Mouse (Mus musculus) midbrain, embryonic 16.5 days (tissue): ENCODE results near the gene Fxr2. TPM values are rescaled to one million over a fixed set of nuclear protein-coding genes. Genes with fewer than 3 reads are reported as not detected.

Experiments used
- ATAC-seq: fragments of 200-750 bp; cut with Nextera tagmentation; 2 replicates; pipeline ENCODE4 v1.8.0; 2017; ENCODE audit warnings: moderate TSS enrichment
- H3K27ac ChIP-seq: fragments of 300-500 bp; sonication (generic); 2 replicates; pipeline ENCODE4 v1.5.1; 2014; ENCODE audit warnings: mild to moderate bottlenecking, low read length, mixed read lengths
- H3K27me3 ChIP-seq: fragments of 300-500 bp; sonication (generic); 2 replicates; pipeline ENCODE4 v1.6.1; 2014; ENCODE audit warnings: low read depth, low read length, mixed read lengths; ENCODE audit not compliant: control insufficient read depth, insufficient read depth
- H3K36me3 ChIP-seq: fragments of 300-500 bp; sonication (generic); 2 replicates; pipeline ENCODE4 v1.6.1; 2014; ENCODE audit warnings: mild to moderate bottlenecking, low read length, moderate library complexity, mixed read lengths; ENCODE audit not compliant: control insufficient read depth, insufficient read depth
- H3K4me1 ChIP-seq: fragments of 300-500 bp; sonication (generic); 2 replicates; pipeline ENCODE4 v1.6.1; 2014; ENCODE audit warnings: mild to moderate bottlenecking, low read length, mixed read lengths; ENCODE audit not compliant: control insufficient read depth, insufficient read depth
- H3K4me2 ChIP-seq: fragments of 300-500 bp; sonication (generic); 2 replicates; pipeline ENCODE4 v1.6.1; 2014; ENCODE audit warnings: mild to moderate bottlenecking, low read length, mixed read lengths
- H3K4me3 ChIP-seq: fragments of 300-500 bp; sonication (generic); 2 replicates; pipeline ENCODE4 v1.5.1; 2014; ENCODE audit warnings: low read depth, mild to moderate bottlenecking, low read length, moderate library complexity, mixed read lengths
- H3K9ac ChIP-seq: fragments of 300-500 bp; sonication (generic); 2 replicates; pipeline ENCODE4 v1.6.1; 2014; ENCODE audit warnings: low read depth, low read length, mixed read lengths
- H3K9me3 ChIP-seq: fragments of 300-500 bp; sonication (generic); replicated peaks from 2 replicates; pipeline ENCODE4 v1.6.1; 2014; ENCODE audit warnings: mild to moderate bottlenecking, low read length, mixed read lengths; ENCODE audit not compliant: control insufficient read depth, poor library complexity, severe bottlenecking
- WGBS: fragments of 180-500 bp; shearing (Covaris S2); extraction: QIAGEN DNeasy Blood & Tissue Kit; methylation state at CpG from one replicate; pipeline ENCODE4 v1.1.7; 2014; 5-methylcytosine and 5-hydroxymethylcytosine counted together
- polyA plus RNA-seq: library from polyadenylated mRNA; unstranded; fragments of >200 nt; fragmentation: Nextera tagmentation; extraction: Ambion mirVana; gene quantifications from 2 replicates; pipeline ENCODE4 v1.2.1, GENCODE M21; 2015

Fxr2 gene
- polyA plus RNA-seq, 1 experiment from 2014 or later: 33.3 TPM

DNA sequence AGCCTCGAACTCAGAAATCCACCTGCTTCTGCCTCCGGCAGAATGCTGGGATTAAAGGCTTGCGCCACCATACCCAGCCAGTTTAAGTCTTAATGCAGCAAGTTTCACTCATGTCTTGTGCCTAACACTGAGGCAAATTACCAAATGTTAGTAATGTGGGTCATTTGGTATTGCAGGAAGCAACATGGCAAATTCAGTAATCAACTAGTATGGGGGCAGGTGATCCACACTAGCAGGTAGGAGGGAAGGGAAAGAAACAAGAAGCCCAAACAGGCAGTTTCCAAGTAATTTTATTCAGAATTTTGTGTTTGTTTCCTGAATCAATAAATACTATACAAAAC, 33.8 kb downstream of the Fxr2 start:
- no peak overlapping the region for H3K9ac ChIP-seq
- H3K9me3 ChIP-seq: no peaks in the 10 kb centered on the region
- H3K36me3 ChIP-seq: peaks cover 28% of the 10 kb centered on the region
- no peak for ATAC-seq
- H3K27ac ChIP-seq: no peak overlapping the region
- H3K4me2 ChIP-seq: no peak overlapping the region
- WGBS: 82% methylated on average over 3 of the region's 3 CpGs
- peaks cover 25% of the 10 kb centered on the region for H3K4me1 ChIP-seq
- no peak overlapping the region for H3K4me3 ChIP-seq
- no peaks in the 10 kb centered on the region for H3K27me3 ChIP-seq

DNA sequence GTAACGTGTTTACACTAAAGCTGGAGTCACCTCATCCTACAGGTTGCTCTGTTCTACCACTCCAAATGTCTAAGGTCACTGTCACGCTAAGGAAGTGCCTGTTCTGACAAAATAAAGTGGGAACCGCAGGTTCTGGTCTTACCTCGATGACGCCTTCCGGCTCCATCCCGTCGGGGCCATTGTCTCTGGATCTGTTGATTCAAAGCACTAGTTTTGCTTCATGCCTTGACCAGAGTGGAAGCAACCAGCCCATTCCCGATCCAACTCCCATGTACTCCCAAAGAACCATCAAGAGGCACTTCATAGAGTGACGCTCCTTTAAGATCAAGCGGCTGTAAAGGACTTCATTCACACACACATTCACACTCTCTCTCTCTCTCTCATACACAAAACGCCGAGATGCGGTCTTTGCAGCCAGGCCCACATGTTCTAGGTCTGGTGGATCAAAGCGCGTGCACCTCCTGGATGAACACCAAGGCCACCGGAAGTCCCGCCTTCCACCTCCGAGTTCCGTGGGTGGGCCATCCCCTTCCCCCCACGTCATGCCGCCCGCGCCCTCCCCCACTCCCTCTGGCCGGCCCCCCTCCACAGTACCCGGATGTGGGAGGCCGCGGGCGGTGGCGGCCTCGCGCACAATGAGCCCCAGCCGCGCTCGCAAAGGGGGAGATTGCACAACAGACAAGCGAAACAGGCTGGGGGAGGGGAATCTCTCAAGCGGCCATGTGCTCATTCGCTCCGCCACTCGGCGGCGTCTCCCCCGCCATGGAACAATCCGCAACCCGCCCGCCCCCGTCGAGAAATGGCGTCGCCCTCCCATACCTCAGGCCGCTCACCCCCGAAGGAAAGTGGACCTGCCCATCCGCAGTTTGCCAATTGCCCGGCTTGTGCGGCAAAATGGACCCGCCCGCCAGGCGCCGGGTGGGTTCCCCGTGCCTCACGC, 38.3 kb downstream of the Fxr2 start:
- Histone ChIP-seq H3K4me3 (peak overlapping the region; percentile 97), H3K27me3 (no peaks in the 10 kb centered on the region), H3K27ac (peak overlapping the region; percentile 98), H3K36me3 (peaks cover 35% of the 10 kb centered on the region), H3K9me3 (no peaks in the 10 kb centered on the region), H3K4me1 (peaks cover 25% of the 10 kb centered on the region), H3K9ac (peak overlapping the region; percentile 99), H3K4me2 (peak overlapping the region; percentile 95)
- WGBS: under 1% methylated on average over 50 of the region's 61 CpGs
- ATAC-seq: peak; percentile 78

- H3K27me3 ChIP-seq: no peaks in the 10 kb centered on the region
- H3K4me3 ChIP-seq: peak overlapping the region; percentile 97
- peak overlapping the region; percentile 99 for H3K9ac ChIP-seq
- H3K36me3 ChIP-seq: peaks cover 41% of the 10 kb centered on the region
- WGBS: under 1% methylated on average over 43 of the region's 43 CpGs
- peaks cover 25% of the 10 kb centered on the region for H3K4me1 ChIP-seq
- H3K9me3 ChIP-seq: no peaks in the 10 kb centered on the region
- H3K27ac ChIP-seq: peak overlapping the region; percentile 98
- ATAC-seq: peak; percentile 36
- H3K4me2 ChIP-seq: peak overlapping the region; percentile 95
Observed at GRCm38 (mm10) chr11:69671726-69672124, 38.9 kb downstream of the Fxr2 start.

DNA sequence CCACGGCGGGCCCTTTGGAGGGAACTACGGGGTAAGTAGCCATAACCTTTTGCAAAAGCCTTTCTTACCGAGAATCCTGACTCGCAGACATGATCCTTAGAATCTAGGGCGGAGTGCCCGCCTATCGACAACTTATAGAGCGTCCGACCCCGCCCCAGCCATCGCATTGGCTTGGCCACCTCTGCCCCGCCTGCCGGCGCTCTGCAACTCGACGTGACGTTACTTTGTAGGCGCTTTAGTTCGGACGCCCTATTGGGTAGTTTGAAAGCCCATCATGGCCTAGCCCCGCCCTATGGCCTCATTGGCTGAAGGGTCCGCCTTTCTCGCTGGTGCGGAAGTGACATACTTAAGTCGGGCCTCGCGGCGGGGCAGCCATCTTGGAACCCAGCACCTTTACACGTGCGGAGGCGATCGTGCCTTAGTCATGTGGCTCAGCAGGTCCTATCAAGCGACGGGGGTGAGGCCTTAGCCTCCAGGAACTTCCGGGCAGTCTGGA, 39.5 kb downstream of the Fxr2 start, which contains the start of gene Eif4a1:
TSS of gene Eif4a1 (minus strand) at position 213 of the 496 bp plus-strand sequence.
- H3K4me3 ChIP-seq: peak within 1 kb of the TSS; percentile 97
- WGBS: under 1% methylated on average over 36 of the region's 36 CpGs
- peak within 1 kb of the TSS; percentile 98 for H3K27ac ChIP-seq
- H3K9ac ChIP-seq: peak within 1 kb of the TSS; percentile 99
- H3K4me2 ChIP-seq: peak within 1 kb of the TSS; percentile 95
- no peaks in the 10 kb centered on the region for H3K9me3 ChIP-seq
- peaks cover 25% of the 10 kb centered on the region for H3K4me1 ChIP-seq
- H3K27me3 ChIP-seq: no peaks in the 10 kb centered on the region
- H3K36me3 ChIP-seq: peaks cover 42% of the 10 kb centered on the region
- peak; percentile 97 for ATAC-seq

DNA sequence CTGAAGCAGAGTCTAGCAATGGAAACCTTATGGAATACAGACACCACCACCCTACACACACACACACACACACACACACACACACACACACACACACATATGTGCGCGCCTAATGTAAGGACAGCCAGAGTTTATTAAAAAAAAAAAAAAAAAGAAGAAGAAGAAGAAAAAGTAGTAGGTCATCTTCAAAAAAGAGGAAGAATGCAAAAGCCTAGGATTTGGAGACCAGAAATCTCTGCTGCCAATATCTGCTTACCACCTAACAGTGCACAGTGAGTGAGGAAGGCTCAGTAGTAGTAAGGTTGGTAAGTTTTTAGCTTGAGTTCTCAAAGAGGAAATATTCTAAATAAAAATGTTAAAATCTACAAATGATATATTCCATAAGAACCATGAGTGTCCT, 46.4 kb downstream of the Fxr2 start:
- Histone ChIP-seq H3K4me1 (peaks cover 30% of the 10 kb centered on the region), H3K9me3 (no peaks in the 10 kb centered on the region), H3K4me3 (no peak overlapping the region), H3K27ac (no peak overlapping the region), H3K4me2 (no peak overlapping the region), H3K27me3 (no peaks in the 10 kb centered on the region), H3K36me3 (peaks cover 21% of the 10 kb centered on the region), H3K9ac (no peak overlapping the region)
- ATAC-seq: no peak
- 100% methylated on average over 2 of the region's 2 CpGs for WGBS

- ATAC-seq: no peak
- H3K9ac ChIP-seq: no peak overlapping the region; the same call in 1 of the 2 replicates
- WGBS: 88% methylated on average over 26 of the region's 30 CpGs
Observed at GRCm38 (mm10) chr11:69680136-69680855, 47.5 kb downstream of the Fxr2 start.

GRCm38 (mm10) chr11:69681314-69682208, 48.8 kb downstream of the Fxr2 start, which contains the start of gene Senp3:
Senp3 (minus strand) TSS chr11:69682084.
- no peaks in the 10 kb centered on the region for H3K27me3 ChIP-seq
- peak within 1 kb of the TSS; percentile 93 for H3K4me2 ChIP-seq
- peak within 1 kb of the TSS; percentile 80 for H3K9ac ChIP-seq
- H3K4me3 ChIP-seq: peak within 1 kb of the TSS; percentile 67
- no peaks in the 10 kb centered on the region for H3K9me3 ChIP-seq
- peak within 1 kb of the TSS; percentile 89 for H3K27ac ChIP-seq
- under 1% methylated on average over 78 of the region's 80 CpGs for WGBS
- peak; percentile 97 for ATAC-seq
- peaks cover 30% of the 10 kb centered on the region for H3K4me1 ChIP-seq
- peaks cover 2% of the 10 kb centered on the region for H3K36me3 ChIP-seq

More at GRCm38 (mm10) chr11:69680136-69680855, 47.5 kb downstream of the Fxr2 start:
- peak overlapping the region; percentile 67 for H3K4me3 ChIP-seq
- peaks cover 30% of the 10 kb centered on the region for H3K4me1 ChIP-seq
- peak overlapping the region; percentile 93 for H3K4me2 ChIP-seq
- no peaks in the 10 kb centered on the region for H3K27me3 ChIP-seq
- H3K9me3 ChIP-seq: no peaks in the 10 kb centered on the region
- peaks cover 15% of the 10 kb centered on the region for H3K36me3 ChIP-seq
- no peak overlapping the region for H3K27ac ChIP-seq

GRCm38 (mm10) chr11:69682209-69682839, 49.5 kb downstream of the Fxr2 start:
- no peaks in the 10 kb centered on the region for H3K9me3 ChIP-seq
- peak overlapping the region; percentile 93 for H3K4me2 ChIP-seq
- H3K9ac ChIP-seq: peak overlapping the region; percentile 80
- WGBS: 26% methylated on average over 24 of the region's 24 CpGs
- peaks cover 30% of the 10 kb centered on the region for H3K4me1 ChIP-seq
- no peaks in the 10 kb centered on the region for H3K27me3 ChIP-seq
- ATAC-seq: peak; percentile 9; the same call in 1 of the 2 replicates
- peak overlapping the region; percentile 89 for H3K27ac ChIP-seq
- H3K4me3 ChIP-seq: peak overlapping the region; percentile 67
- no peaks in the 10 kb centered on the region for H3K36me3 ChIP-seq
